In the genomic region with DNA sequence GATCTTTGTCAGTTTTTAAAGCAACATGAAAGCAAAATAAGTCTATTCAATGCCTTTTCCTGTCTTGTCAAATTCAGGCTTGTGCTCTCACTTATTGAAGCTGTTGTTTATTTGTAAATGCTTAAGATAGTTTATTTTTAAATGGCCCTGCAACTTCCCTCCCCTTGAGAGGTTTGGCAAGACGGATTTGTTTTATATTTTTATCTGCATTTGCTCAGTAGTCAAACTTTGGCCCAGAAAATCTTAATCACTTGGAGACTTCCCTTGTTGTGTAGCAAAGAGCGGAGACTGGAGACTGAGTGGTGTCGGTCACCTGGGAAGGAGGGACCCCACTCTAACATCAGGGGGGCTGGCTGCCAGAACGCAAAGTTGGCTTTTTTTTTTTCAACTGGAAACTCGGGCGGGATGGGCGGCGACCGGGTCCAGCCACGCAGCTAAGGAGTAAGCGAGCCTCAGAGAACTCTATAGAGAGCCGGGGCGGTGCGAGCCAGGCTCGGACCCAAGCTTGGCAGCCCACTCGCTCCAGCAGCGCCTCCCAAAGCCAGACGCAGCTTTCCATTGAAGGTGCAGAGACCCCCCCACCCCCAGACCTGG, we compare ENCODE assay signal across 8 mouse cellular contexts. TPM values are rescaled to one million over a fixed set of nuclear protein-coding genes. Genes with fewer than 3 reads are reported as not detected.
A peak's percentile ranks its signal among the peaks of the same experiment; 100 is the strongest.
DNase-seq lines count a peak whose midpoint lies in the region; ATAC-seq and TF ChIP-seq lines count a peak whose summit lies in the region.

No protein-coding gene starts in this region.

- H3K27ac ChIP-seq in thymus, adult 2 months (ENCODE audit: control insufficient read depth, insufficient read depth, low read length) = no peak overlapping the region
- H3K27ac ChIP-seq in liver, embryonic 15.5 days (replicated peaks) = peak overlapping the region; percentile 69

- H3K4me3 ChIP-seq in thymus, adult 2 months (ENCODE audit: control insufficient read depth, insufficient read depth, low read length) = peak overlapping the region; percentile 51
- peak overlapping the region; percentile 83 for H3K4me3 ChIP-seq in liver, embryonic 15.5 days (replicated peaks)

- H3K9me3 ChIP-seq in liver, embryonic 15.5 days (replicated peaks) = no peaks in the 10 kb centered on the region

- H3K4me1 ChIP-seq in thymus, adult 2 months (replicated peaks; ENCODE audit: control insufficient read depth, insufficient read depth, low read length) = peaks cover 2% of the 10 kb centered on the region; the same call in 1 of the 2 replicates
- peaks cover 14% of the 10 kb centered on the region for H3K4me1 ChIP-seq in liver, embryonic 15.5 days (replicated peaks)

- no peaks in the 10 kb centered on the region for H3K27me3 ChIP-seq in thymus, adult 2 months (ENCODE audit: control insufficient read depth, insufficient read depth, low read length)
- H3K27me3 ChIP-seq in liver, embryonic 15.5 days = no peaks in the 10 kb centered on the region

- peak; percentile 75 for ATAC-seq in liver, embryonic 15.5 days (ENCODE audit: insufficient read depth)
- no peak for ATAC-seq in activated CD4-positive, CD25-positive, alpha-beta regulatory T cell, adult 4 months

- WGBS in thymus, adult 2 months = 5% methylated on average over 18 of the region's 18 CpGs
- WGBS in liver, embryonic 15.5 days (ENCODE audit: insufficient replicate concordance) = 3% methylated on average over 18 of the region's 18 CpGs

- H3K4me2 ChIP-seq in liver, embryonic 15.5 days = peak overlapping the region; percentile 86

- H3K9ac ChIP-seq in liver, embryonic 15.5 days = peak overlapping the region; percentile 31; the same call in 1 of the 2 replicates

- no peak for TF ChIP-seq CTCF in thymus, adult 2 months (IDR thresholded peaks at IDR 0.05; ENCODE audit: borderline replicate concordance, control insufficient read depth, extremely low read depth, insufficient read depth, low read length, poor library complexity)

- H3K36me3 ChIP-seq in thymus, adult 2 months (ENCODE audit: control insufficient read depth, insufficient read depth, low read length) = no peaks in the 10 kb centered on the region
- H3K36me3 ChIP-seq in liver, embryonic 15.5 days (replicated peaks) = no peaks in the 10 kb centered on the region

- peak; percentile 21 for DNase-seq in embryo, embryonic 10.5 days (ENCODE audit: low spot score)
- DNase-seq in embryo, embryonic 9.5 days (ENCODE audit: extremely low spot score) = no peak
- no peak for DNase-seq in thymus, adult 2 months
- no peak for DNase-seq in thymus, postnatal 10 days (ENCODE audit: low spot score in 2 of 2)
- no peak for DNase-seq in ovary, adult 18-20 months (ENCODE audit: low spot score)
- no peak for DNase-seq in layer of hippocampus, adult 9-10 months (ENCODE audit: low spot score)

- TF ChIP-seq POLR2A in thymus, adult 2 months (IDR thresholded peaks at IDR 0.05; ENCODE audit: control insufficient read depth, extremely low read depth, insufficient read depth, low read length, poor library complexity) = no peak

RNA-seq across cellular contexts. Expression of a gene that starts 6.0 kb away (rescaled TPM):
- 45.3 and 57.7 TPM in 2 replicates for polyA plus RNA-seq in thymus, adult 2 months (2012; rRNA removed)
- 13.9 and 15.0 TPM in 2 replicates for polyA plus RNA-seq in liver, embryonic 15.5 days (2015; fragmentation: Nextera tagmentation; extraction: Ambion mirVana)
- polyA plus RNA-seq in activated CD4-positive, CD25-positive, alpha-beta regulatory T cell, adult 4 months (2017; shearing (Covaris generic)) = 10 to 100 TPM; 65.7 to 77.4 TPM

RNA-seq across cellular contexts. Expression of a gene that starts 30.3 kb away (rescaled TPM):
- polyA plus RNA-seq in thymus, adult 2 months (2012; rRNA removed) = not detected in 2 replicates
- polyA plus RNA-seq in liver, embryonic 15.5 days (2015; fragmentation: Nextera tagmentation; extraction: Ambion mirVana) = 2.9 and 3.7 TPM in 2 replicates
- 10 to 100 TPM; 10.8 to 21.0 TPM for polyA plus RNA-seq in activated CD4-positive, CD25-positive, alpha-beta regulatory T cell, adult 4 months (2017; shearing (Covaris generic))

RNA-seq across cellular contexts. Expression of a gene that starts 57.1 kb away (rescaled TPM):
- 9.3 and 9.9 TPM in 2 replicates for polyA plus RNA-seq in thymus, adult 2 months (2012; rRNA removed)
- 3.6 and 5.0 TPM in 2 replicates for polyA plus RNA-seq in liver, embryonic 15.5 days (2015; fragmentation: Nextera tagmentation; extraction: Ambion mirVana)
- polyA plus RNA-seq in activated CD4-positive, CD25-positive, alpha-beta regulatory T cell, adult 4 months (2017; shearing (Covaris generic)) = 10 to 100 TPM; 13.3 to 21.9 TPM
